Mouse (Mus musculus) heart, postnatal 25 days (tissue): ENCODE data around the gene Nf2. TPM values are rescaled to one million over a fixed set of nuclear protein-coding genes. Genes with fewer than 3 reads are reported as not detected.

Experiments
- DNase-seq: peaks from one replicate; pipeline ENCODE4 v3.0.0; 2022; ENCODE audit warnings: low spot score
- intact Hi-C: fragments of 180-260 bp; cut with DNase I; formaldehyde crosslinking; loops from one replicate; pipeline ENCODE4 v1.15.1; 2025
- total RNA-seq, 2 experiments: library from RNA; stranded (reverse); gene quantifications; 2 replicates each; pipeline ENCODE4 v1.2.3; 2021

Gene Nf2
- total RNA-seq, result 10 to 100 TPM; 81.5 to 83.6 TPM

DNA sequence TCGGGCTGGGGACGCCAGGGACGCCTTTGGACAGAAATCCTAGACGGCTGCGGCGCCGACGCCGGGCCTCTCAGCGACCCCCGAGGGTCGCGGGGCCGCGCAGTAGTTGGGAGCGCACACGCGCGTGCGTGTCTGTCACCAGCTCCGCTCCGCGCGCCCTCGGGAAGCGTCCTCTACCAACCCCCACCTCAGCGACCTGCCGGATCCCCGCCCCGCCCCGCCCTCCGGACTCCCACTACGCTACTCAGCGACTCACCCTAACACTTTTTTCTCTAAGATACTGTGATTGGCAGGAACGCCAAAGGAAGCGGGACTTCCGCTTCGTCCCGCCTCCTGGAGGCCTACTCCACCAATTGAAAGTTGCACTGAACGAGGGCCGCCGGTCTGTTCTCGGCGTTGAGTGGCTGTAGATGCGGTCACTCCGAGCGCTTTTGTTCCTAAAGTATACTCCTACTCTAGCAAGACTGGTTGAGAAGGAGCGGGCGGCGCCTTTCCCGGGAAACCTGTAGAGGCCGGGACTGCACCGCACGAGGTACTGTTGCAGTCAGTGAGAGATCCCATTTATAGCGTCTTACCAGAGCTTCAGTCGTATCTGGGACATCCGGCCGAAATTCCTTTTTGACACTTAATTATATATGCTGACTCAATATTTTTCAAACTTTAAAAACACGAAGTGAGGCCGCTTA, at the start of gene Nf2:
TSS of gene Nf2 (minus strand) at position 279 of the 686 bp plus-strand sequence.
- peak; percentile 98 for DNase-seq
- intact Hi-C loops, result no loop called here

DNA sequence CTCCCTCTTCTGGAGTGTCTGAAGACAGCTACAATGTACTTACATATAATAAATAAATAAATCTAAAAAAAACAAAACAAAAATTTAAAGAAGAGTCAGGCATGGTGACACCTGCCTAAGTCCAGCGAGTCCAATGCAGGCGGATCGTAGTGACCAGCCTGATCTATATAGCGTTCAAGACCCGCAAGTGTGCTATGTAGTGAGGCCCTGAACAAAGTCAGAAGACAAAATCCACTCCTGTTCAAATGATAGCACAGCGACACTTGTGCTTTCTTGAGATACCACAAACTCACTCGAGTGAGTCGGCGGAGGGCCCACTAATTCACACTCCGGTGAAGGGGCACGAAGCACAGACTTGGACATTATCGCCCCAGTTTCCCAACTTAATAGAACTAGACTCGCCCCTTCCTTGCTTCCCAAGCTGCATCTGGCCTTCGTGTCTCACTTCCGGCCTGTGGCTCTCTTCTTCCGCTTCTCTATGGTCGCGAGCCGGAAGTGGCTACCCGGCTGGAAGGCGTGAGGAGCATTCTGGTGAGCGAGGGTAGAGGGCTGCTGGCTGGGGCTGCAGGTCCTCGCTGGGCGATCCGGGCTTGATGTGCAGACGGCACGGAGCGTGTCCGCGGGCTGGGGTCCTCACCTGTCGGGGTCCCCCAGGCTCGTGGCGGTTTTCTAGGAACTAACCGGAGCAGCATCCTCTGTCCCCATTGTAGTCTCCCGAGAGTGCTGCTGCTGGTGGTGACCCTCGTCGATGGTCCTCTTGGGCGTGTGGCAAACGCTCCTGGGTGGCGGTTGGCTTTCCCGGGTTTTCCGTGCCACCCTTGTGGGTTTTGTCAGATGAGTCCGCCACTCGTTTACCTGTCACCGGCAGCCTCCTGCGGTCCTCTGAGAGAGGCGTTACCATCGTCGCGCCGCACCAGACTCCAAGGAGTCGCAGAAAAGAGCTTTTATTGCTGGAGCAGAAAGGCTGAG, 45.8 kb upstream of the Nf2 start, which contains the start of gene Thoc5:
TSS of gene Thoc5 (plus strand) at position 473 of the 969 bp plus-strand sequence.
- intact Hi-C loops, result no loop called here
- peak; percentile 63 for DNase-seq

DNA sequence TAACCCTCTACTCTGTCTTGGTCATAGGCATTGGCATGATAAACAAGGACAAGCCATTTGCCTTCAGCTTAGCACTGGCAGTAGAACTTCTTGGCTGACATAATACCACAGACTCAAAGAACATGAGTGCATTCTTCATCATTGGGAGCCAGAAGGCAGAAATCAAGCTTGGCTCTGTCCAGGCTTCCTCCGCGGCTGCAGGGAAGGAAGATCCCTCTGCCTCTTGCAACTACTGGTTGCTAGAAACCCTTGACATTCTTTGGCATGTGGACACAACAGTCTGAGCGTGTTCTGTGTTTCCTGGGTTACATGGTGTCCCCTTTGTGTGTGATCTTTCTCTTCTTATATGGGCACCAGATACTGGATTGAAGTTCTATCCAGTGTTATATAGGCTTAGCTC, 37.7 kb upstream of the Nf2 start:
- intact Hi-C loops, result no loop called here
- DNase-seq, result no peak

DNA sequence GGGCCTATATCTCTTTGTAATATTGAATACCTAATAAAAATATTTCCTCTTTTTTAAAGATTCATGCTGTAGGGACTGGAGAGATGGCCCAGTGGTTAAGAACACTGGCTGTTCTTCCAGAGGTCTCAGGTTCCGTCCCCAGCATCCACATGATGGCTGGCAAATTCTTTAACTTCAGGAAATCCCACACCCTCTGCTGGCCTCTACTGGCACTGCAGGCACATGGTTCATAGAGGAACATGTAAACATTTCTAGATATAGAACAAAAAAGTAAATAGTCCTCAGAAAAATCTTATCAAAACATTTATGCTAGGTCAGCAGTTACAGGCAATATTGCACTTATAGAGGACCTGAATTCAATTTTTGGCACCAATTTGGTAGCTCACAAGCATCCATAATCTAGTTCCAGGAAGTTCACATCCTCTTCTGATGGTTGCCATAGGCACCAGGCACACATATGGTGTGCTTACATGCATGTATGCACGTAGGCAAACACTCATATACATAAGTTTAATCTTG, 36.1 kb upstream of the Nf2 start:
- intact Hi-C loops, result no loop called here
- DNase-seq, result no peak

DNA sequence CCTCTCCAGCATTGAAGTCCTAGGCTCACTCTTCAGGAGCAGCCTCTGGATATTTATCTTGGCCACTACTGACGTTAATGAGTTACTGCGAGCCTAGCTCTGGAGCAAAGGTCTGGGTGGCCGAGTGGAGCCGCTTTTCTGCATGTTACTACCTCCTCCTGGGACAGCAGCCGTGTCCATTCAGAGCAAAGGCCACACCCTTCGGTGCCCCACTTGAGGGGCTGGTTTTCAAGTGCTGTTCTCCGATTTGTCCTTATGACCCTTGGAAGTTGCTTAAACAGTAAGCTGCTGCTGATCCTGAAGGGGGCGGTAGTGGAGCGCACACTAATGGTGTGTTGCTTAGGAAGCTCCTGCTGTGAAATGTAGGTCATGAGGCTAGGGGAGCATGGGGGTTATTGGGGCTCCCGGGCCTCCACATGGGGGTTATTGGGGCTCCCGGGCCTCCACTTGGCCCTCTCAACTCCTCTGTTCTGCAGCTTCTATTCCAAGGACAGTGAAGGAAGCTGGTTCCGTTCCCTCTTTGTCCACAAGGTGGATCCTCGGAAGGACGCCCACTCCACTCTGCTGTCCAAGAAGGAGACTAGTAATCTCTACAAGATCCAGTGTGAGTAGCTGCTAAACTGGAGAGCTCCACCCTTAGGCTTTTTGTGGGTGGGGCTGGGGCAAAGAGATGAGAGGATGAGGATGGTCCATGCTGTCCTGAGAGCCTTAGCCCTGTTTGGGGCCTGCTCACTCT, 33.7 kb upstream of the Nf2 start:
- DNase-seq, result no peak

DNA sequence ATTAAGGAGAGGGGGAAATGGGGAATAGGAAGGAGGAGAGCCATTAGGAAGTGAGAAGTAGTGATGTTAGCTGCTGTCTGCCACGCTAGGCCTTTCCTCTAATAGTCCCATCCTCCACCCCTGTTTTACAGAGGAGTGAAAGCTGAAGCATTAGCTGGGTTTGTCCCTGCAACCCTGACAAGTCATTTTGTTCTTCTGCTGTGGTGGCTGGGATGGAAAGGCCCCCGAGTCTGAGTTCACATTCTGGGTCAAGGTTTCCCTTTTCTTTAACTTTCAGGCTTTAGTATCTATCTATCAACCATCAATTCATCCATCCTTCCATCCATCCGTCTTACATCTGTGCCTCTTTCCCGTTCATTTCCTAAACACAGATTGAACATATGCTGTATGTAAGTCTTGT, 31.8 kb upstream of the Nf2 start:
- DNase-seq, result no peak
- intact Hi-C loops, result no loop called here

More for the DNA sequence above, 33.7 kb upstream of the Nf2 start:
- intact Hi-C loops, result no loop called here

DNA sequence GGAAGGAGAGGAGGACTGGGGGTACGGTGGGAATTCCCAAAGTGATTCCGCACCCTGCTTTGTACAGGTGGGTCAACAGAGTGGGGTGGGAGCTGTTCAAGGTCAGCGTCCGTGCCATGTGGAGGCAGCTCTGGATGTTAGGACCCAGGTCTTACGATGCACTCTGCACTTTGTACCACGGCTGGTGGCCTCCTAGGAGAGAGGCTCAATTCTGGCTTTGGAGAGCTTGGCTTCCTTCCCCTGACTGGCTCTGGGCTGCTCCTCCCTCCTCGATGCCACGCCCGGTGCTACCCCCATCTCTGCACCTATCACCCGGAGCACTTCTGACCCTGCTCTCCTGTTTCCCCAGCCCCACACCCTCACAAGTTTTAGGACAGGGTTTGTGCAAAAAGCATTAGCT, 25.2 kb upstream of the Nf2 start:
- DNase-seq, result no peak
- intact Hi-C loops, result no loop called here

DNA sequence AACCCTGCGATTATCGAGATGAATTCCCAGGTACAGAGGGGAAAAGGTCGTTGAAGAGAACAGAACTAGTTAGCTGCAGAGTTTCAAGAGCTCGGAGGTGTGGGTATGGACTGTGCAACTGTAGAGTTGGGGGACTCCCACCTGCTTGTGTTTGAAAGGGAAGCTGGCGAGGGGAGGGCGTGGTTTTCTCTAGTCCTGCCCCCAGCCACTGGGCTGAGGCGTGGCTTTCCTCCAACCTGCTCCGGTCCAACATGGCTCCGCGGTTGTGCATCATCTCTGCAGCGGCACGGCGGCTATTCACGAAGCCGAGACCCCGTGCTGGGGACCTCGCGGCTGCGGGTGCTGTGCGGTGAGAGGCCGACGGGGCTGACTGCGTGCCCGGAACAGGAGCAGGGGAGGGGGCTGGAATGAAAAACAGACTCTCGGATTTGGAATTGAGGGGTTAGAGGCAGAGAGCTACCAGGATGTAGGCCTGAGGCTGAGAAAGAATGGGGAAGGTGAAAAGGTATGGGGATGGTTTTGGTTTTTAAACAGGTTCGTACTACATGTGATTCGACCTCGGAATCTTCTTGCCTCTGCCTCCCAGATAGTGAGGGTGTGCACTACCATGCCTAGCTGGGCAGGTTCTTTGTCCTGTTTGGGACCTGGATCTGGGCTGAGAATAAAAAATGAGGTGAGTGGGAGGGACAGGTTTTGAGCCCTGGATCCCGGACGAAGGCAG, 24.6 kb upstream of the Nf2 start, which contains the start of gene Nipsnap1:
TSS of gene Nipsnap1 (plus strand) at position 197 of the 721 bp plus-strand sequence.
- intact Hi-C loops, result no loop called here
- peak; percentile 24 for DNase-seq

DNA sequence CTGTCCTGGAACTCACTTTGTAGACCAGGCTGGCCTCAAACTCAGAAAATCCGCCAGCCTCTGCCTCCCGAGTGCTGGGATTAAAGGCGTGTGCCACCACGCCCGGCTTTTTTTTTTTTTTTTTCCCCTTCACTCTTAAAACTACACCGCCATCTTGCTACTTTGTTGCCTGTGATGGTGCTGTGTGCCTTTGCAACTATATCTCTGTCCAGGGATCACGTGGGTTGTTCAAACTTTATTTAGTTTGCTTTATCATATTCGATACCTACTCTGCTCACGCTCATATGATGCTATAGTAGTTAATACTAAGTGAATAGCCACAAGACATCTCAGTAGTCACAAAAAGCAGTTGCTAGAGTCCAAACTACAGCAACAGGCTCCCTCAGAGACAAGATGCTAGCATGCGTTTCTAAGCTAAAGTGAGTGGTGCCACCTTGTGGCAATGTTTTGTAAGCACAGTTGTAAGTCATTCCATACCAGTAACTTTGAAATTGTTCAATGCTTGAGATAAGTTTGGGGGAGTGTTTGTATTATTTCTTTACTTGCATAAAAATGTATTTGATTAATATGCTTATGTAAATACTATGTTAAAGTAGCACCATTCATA, 16.4 kb upstream of the Nf2 start:
- intact Hi-C loops, result loop anchor here (2.0 kb wide), 2 partner anchors 23 to 429 kb away; no protein-coding TSS in a partner anchor
- DNase-seq, result no peak

DNA sequence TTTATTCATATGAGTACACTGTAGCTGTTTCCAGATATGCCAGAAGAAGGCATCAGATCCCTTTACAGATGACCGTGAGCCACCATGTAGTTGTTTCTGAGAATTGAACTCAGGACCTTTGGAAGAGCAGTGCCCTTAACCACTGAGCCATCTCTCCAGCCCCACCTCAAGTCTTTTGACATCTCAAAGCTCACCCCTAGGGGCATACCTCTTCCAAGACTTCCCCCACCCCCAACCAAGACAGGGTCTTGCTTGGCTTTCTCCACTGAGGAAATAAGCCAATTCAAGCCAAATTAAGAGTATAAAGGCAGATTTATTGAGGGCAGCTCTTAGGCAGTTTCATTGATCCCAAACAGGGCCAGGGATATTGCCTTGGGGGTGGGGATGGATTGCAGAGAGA, 13.4 kb upstream of the Nf2 start:
- intact Hi-C loops, result no loop called here
- no peak for DNase-seq

DNA sequence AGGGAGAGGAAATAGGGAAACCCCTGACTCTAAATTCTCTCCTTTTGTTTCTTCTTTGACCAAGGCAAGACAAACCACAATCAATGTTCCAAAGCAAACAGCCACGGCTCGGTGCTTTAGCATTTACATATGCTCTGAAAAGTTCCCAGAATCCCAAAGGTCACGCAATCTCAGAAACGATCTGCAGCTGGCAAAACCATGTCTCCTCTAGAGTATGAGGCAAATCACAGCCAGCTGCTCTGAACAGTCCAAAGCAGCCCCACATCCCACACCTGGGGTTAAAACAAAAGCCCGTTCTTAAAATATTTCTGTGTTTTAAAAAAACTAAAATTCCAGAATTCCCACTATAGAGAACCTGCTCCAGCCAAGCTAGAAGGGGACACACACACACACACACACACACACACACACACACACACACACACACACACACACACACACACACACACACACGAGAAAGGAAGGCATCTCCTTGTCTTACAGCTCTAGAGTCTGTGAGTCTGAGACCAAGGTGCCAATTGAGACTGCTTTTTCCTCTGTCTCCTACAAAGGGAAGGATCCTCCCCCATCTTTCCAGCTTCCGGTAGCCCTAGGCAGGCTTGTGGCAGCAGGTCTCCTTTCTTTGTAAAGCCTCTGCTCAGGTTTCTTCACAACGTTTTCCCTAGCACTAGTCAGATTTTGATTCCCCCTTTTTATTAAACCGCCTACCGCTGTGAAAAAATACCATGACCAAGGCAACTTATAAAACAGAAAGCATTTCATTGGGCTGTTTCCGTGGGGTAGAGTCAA, 12.7 kb upstream of the Nf2 start:
- DNase-seq, result no peak
- intact Hi-C loops, result no loop called here

DNA sequence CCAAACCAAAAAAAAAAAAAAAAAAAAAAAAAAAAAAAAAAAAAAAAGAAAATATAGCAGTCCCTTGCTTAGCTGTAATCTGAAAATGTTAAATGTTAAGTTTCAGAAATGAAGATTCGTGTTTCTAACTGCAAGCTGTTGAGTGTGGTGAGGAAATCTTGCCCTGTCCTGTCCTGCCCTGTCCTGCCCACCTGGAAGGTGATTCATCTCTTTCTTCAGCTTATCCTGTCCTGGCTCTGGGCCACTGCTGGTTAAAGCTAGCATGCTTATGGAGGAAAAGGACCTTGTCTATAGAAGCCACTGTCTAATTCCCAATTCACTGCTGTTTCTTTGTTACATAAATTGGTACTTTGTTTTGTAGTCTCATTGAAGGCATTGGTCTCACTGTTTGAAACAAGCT, 11.7 kb upstream of the Nf2 start:
- intact Hi-C loops, result no loop called here
- no peak for DNase-seq

DNA sequence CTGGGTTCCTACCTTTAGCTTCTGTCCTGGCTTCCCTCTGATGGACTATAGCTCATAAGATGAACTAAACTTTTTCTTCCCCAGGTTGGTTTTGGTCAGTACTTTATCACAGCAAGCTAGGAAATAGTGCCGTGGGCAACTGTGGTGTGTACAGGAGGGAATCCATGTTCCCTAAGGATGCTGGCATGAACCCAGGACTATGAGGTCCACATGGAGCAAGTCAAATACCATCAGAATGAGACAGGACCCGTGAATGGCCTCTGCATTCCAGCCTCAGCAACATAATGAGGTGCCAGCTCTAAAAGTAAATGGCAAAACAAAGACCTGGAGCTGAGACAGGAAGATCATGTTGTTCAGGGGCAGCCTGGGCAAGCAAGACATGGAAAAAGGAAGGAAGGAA, 9.1 kb upstream of the Nf2 start:
- DNase-seq, result no peak

DNA sequence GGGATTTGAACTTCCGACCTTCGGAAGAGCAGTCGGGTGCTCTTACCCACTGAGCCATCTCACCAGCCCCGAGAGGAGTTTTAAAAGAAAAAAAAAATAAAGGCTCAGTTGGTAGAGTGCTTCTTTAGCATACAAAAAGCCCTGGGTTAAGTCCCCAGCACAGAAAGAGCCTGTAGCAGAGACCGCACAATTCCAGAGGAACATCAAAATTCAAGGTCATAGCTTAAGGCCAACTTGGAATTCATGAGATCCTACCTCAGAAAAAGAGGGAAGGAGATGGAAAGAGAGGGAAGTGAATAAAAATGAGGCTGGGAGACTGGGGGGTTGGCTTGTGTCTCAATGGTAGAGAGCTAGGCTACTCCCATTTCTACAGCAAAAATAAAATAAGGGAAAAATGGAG, 4.8 kb upstream of the Nf2 start:
- DNase-seq, result no peak
- intact Hi-C loops, result no loop called here

More for the DNA sequence above, 9.1 kb upstream of the Nf2 start:
- intact Hi-C loops, result no loop called here

DNA sequence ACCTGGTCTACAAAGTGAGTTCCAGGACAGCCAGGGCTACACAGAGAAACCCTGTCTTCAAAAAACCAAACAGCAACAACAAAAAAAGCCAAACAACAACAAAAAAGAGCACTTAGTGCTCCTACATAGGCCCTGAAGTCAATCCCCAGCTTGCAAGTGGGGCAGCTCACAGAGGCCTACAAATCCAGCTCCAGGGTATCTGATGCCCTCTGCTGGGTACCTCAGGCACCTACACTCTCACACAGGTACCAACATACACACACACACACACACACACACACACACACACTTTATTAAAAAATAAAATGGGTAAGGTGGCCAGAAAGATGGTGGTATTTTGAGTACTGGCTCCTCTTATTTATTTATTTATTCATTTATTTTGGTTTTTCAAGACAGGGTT, 3.7 kb upstream of the Nf2 start:
- DNase-seq, result no peak
- intact Hi-C loops, result no loop called here

DNA sequence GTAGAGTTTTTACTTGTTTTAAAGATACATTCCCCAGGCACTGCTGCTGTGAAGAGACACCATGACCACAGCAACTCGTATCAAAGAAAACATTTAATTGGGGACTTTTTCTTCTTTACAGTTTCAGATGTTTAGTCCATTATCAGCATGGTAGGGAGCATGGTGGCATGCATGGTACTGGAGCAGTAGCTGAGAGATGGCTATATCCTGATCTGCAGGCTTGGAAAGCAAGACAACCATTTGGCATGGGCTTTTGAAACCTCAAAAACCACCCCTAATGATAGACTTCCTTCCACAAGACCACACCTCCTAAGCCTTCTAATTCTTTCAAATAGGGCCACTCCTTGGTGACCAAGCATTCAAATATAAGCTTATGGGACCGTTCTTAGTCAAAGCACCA, 1.1 kb upstream of the Nf2 start:
- intact Hi-C loops, result no loop called here
- DNase-seq, result no peak

DNA sequence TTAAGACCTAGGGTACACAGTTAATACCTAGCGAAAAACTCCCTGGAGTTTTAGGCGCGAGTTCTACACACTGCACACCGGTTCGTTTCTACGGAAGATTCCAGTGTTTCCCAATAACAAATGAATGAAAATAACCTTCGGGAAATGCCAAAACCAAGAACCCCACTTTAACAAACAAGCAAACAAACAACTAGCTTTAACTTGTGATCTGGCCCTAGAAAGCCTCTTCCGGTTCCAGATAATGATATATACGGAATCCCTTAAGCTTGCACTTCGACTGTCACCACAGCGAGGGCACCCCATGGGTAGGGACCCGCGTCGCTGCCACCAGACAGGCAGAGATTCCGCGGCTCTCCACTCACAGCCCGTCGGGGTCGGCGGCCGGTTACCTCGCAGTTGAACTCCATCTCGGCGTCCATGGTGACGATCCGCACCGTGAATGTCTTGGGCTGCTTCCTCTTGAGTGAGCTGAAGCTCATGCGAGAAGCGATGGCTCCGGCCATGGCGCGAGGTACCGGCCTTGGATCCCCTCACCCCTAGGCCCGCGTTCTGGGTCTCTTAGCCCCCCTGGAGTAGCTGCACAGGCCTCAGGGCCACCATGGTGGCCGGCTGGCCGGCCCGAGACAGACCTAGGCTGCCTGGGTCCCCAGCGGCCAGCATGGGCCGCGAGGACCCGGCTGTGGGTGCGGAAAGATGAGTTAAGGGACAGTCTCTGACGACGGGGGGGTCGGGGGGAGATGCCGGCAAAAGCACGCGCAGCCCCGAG, 670 bp downstream of the Nf2 start:
- intact Hi-C loops, result no loop called here
- peak; percentile 8 for DNase-seq
